Mouse (Mus musculus) thymus, adult 2 months (tissue): ENCODE measurements around the gene Dexi. TPM values are rescaled to one million over a fixed set of nuclear protein-coding genes. Genes with fewer than 3 reads are reported as not detected.

Experiments
- DNase-seq: peaks from one replicate; pipeline ENCODE4 v3.0.0; 2021
- H3K27ac ChIP-seq: fragments of 200-500 bp; 2 replicates; pipeline ENCODE4 v1.5.1; 2012; ENCODE audit warnings: low read length, control low read depth; ENCODE audit not compliant: control insufficient read depth, insufficient read depth
- H3K27me3 ChIP-seq: fragments of 200-500 bp; 2 replicates; pipeline ENCODE4 v1.6.1; 2012; ENCODE audit warnings: mild to moderate bottlenecking, low read length, moderate library complexity, mixed read lengths; ENCODE audit not compliant: control insufficient read depth, insufficient read depth
- H3K36me3 ChIP-seq: fragments of 200-500 bp; 2 replicates; pipeline ENCODE4 v1.6.1; 2012; ENCODE audit warnings: mild to moderate bottlenecking, low read length, moderate library complexity; ENCODE audit not compliant: control insufficient read depth, insufficient read depth
- H3K4me1 ChIP-seq: fragments of 200-500 bp; replicated peaks from 2 replicates; pipeline ENCODE4 v1.6.1; 2012; ENCODE audit warnings: low read length; ENCODE audit not compliant: control insufficient read depth, insufficient read depth
- H3K4me3 ChIP-seq: fragments of 200-500 bp; 2 replicates; pipeline ENCODE4 v1.5.1; 2012; ENCODE audit warnings: mild to moderate bottlenecking, low read length, control low read depth, moderate library complexity; ENCODE audit not compliant: control insufficient read depth, insufficient read depth
- CTCF ChIP-seq: fragments of 200-500 bp; IDR thresholded peaks from 2 replicates; pipeline ENCODE4 v1.5.1; 2012; ENCODE audit warnings: mild to moderate bottlenecking, control low read depth, low read length, moderate library complexity, borderline replicate concordance; ENCODE audit not compliant: control insufficient read depth, poor library complexity, insufficient read depth; ENCODE audit errors: extremely low read depth
- POLR2A ChIP-seq: fragments of 200-500 bp; IDR thresholded peaks from 2 replicates; pipeline ENCODE4 v1.6.1; 2012; ENCODE audit warnings: mild to moderate bottlenecking, low read length, control low read depth, moderate library complexity; ENCODE audit not compliant: control insufficient read depth, poor library complexity, insufficient read depth; ENCODE audit errors: extremely low read depth
- WGBS: fragments of 180-500 bp; shearing (Covaris S2); methylation state at CpG from one replicate; pipeline ENCODE4 v1.1.7; 2018; 5-methylcytosine and 5-hydroxymethylcytosine counted together
- polyA plus RNA-seq: library from polyadenylated mRNA; depleted of rRNA; stranded (reverse); fragments of >200 nt; gene quantifications from 2 replicates; pipeline ENCODE4 v1.2.3, GENCODE M21; 2012

Gene Dexi
- polyA plus RNA-seq, 1 experiment, result 122 TPM

- Histone ChIP-seq H3K27ac (no peak overlapping the region), H3K4me3 (no peak overlapping the region), H3K27me3 (no peaks in the 10 kb centered on the region), H3K36me3 (no peaks in the 10 kb centered on the region), H3K4me1 (peaks cover 13% of the 10 kb centered on the region)
- DNase-seq, result no peak
- WGBS, result 94% methylated on average over 3 of the region's 3 CpGs
- TF ChIP-seq POLR2A, result no peak
- TF ChIP-seq CTCF, result no peak
Measured at GRCm38 (mm10) chr16:10471950-10472349, 70.9 kb downstream of the Dexi start.

DNA sequence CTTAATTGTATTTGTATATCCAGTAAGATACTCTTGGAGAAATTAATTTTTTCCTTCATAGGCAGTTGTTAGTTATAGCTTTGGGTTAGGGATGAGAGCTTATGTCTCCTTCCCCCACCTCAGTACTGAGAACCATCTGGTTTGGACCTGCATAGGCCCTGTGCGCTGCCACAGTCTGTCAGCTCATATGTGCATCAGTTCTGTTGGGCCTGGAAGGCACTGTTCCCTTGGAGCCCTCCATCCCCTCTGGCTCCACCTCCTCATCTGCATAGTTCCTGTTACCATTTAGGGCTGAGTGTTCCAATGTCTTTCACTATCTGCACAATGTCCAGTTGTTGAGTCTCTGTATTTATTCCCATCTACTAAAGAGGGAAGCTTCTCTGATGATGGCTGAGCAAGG is 74.7 kb downstream of the Dexi start:
- DNase-seq, result no peak
- TF ChIP-seq POLR2A, result no peak
- no peak for TF ChIP-seq CTCF
- peaks cover 13% of the 10 kb centered on the region for H3K4me1 ChIP-seq
- no peaks in the 10 kb centered on the region for H3K36me3 ChIP-seq
- no peaks in the 10 kb centered on the region for H3K27me3 ChIP-seq
- H3K27ac ChIP-seq, result no peak overlapping the region
- H3K4me3 ChIP-seq, result no peak overlapping the region
- 96% methylated on average over 1 of the region's 1 CpGs for whole genome bisulfite sequencing

DNA sequence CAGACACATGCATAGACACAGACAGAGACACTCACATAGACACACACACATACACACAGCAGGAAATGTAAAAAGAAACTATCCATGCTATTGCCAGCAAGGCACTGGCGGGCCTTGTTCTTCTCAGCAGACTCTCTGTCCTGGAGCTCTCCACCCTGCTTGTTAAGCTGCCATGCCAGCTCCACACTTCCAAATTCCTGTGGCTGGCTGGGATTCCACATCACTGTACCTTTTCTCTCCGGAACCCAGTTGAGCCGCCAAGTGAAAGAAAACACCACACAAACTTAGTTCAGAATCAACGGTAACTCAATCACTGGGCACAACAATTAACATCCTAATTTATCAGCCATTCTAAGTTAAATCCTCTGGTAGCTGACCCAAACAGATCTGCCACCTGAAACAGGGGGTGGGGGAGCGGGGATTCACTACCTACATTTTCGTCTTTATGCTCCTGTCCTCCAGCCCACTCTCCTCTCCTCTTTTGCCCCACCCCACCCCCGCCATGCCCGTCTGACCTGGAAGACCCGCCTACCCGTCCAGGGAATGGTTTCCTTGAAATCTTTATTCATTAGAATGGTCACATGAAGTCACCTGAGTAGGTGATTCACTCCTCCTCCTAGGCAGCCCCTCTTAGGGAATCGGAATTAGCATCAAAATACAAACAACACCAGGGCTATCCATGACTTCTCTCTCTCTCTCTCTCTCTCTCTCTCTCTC is 75.3 kb downstream of the Dexi start:
- H3K36me3 ChIP-seq, result no peaks in the 10 kb centered on the region
- no peak overlapping the region for H3K27ac ChIP-seq
- peaks cover 13% of the 10 kb centered on the region for H3K4me1 ChIP-seq
- H3K4me3 ChIP-seq, result no peak overlapping the region
- H3K27me3 ChIP-seq, result no peaks in the 10 kb centered on the region
- TF ChIP-seq CTCF (no peak), POLR2A (no peak)
- no peak for DNase-seq
- WGBS, result 89% methylated on average over 11 of the region's 11 CpGs

DNA sequence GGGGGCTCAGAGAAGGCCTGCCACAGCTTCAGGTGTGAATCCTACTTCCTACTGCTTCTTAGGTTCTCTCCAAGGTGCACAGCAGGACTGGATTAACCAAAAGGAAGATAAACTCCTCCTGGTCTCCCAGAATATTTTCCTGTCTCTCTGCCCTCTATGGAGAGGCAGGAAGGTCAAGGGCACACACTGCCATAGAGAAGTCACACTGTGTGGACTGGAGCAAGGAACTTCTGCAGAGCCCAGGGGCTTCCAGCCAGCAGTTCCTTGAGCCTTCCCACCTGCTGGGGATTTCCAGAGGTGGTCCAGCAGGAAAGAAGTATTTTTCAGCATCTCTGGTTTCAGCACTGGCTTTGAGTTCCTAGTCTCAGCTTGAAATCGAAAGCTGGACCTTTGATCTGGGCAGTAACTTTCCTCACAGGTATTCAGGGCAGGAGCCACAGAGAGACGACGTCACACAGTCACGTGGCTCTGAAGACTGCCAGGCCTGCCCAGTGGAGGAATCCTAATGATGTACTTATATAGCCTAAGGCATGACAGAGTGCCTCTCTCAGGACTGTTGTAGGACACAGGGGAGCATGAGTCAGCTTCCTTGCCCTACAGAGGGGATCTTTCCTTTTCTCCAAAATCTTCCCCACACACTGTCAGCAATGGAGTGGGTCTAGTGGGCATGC is 77.7 kb downstream of the Dexi start:
- no peak overlapping the region for H3K27ac ChIP-seq
- H3K4me1 ChIP-seq, result peaks cover 13% of the 10 kb centered on the region
- no peak for TF ChIP-seq POLR2A
- TF ChIP-seq CTCF, result no peak
- no peaks in the 10 kb centered on the region for H3K27me3 ChIP-seq
- no peak overlapping the region for H3K4me3 ChIP-seq
- DNase-seq, result no peak
- WGBS, result 76% methylated on average over 4 of the region's 4 CpGs
- no peaks in the 10 kb centered on the region for H3K36me3 ChIP-seq

- H3K36me3 ChIP-seq, result no peaks in the 10 kb centered on the region
- no peak overlapping the region for H3K4me3 ChIP-seq
- no peaks in the 10 kb centered on the region for H3K27me3 ChIP-seq
- H3K27ac ChIP-seq, result no peak overlapping the region
- TF ChIP-seq POLR2A (no peak), CTCF (no peak)
- 44% methylated on average over 2 of the region's 2 CpGs for WGBS
- no peaks in the 10 kb centered on the region; the same call in 1 of the 2 replicates for H3K4me1 ChIP-seq
- no peak for DNase-seq
Measured at GRCm38 (mm10) chr16:10461178-10461577, 81.7 kb downstream of the Dexi start.

- 86% methylated on average over 2 of the region's 2 CpGs for WGBS
- Histone ChIP-seq H3K27ac (no peak overlapping the region), H3K36me3 (no peaks in the 10 kb centered on the region), H3K27me3 (no peaks in the 10 kb centered on the region), H3K4me1 (no peaks in the 10 kb centered on the region; the same call in 1 of the 2 replicates), H3K4me3 (no peak overlapping the region)
- TF ChIP-seq POLR2A (no peak), CTCF (no peak)
- DNase-seq, result no peak
Measured at GRCm38 (mm10) chr16:10460188-10460587, 82.7 kb downstream of the Dexi start.

DNA sequence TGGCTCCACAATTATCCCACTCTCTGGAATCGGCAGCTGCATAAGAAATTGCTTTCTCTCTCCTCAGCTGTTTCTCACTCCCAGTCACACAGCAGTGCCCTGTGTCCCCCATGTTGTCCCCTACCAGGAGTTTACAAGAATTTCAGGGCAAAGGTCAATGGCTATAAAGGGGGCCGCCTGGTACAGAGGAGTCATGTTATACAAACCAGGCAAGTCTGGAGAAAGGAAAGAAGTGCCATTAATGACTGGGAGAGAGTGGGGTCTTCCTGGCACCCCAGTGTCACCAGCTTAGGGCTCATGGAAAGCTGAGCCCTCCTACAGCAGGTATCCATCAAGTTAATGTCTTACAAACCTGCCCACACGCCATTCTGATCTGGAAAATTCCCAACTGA is 88.3 kb downstream of the Dexi start:
- H3K36me3 ChIP-seq, result no peaks in the 10 kb centered on the region
- TF ChIP-seq CTCF, result no peak
- no peak for TF ChIP-seq POLR2A
- H3K4me1 ChIP-seq, result no peaks in the 10 kb centered on the region
- 93% methylated on average over 3 of the region's 3 CpGs for WGBS
- H3K27ac ChIP-seq, result no peak overlapping the region
- no peak overlapping the region for H3K4me3 ChIP-seq
- H3K27me3 ChIP-seq, result no peaks in the 10 kb centered on the region
- no peak for DNase-seq
